Mouse (Mus musculus) lung, postnatal 0 days (tissue): Measurements from ENCODE around the gene Mef2d. TPM values are rescaled to one million over a fixed set of nuclear protein-coding genes. Genes with fewer than 3 reads are reported as not detected.

Experiments used
- ATAC-seq: fragments of 200-750 bp; cut with Nextera tagmentation; 2 replicates; pipeline ENCODE4 v1.8.0; 2017; ENCODE audit warnings: moderate library complexity
- DNase-seq: peaks from one replicate; pipeline ENCODE4 v3.0.0-alpha.2; 2016; ENCODE audit warnings: low spot score
- H3K27ac ChIP-seq: fragments of 300-500 bp; sonication (generic); 2 replicates; pipeline ENCODE4 v1.5.1; 2014; ENCODE audit warnings: antibody characterized with exemption, mild to moderate bottlenecking, low read length, mixed read lengths
- H3K27me3 ChIP-seq: fragments of 300-500 bp; sonication (generic); replicated peaks from 2 replicates; pipeline ENCODE4 v1.6.1; 2014; ENCODE audit warnings: low read length, mixed read lengths; ENCODE audit not compliant: insufficient read depth
- H3K36me3 ChIP-seq: fragments of 300-500 bp; sonication (generic); 2 replicates; pipeline ENCODE4 v1.6.1; 2014; ENCODE audit warnings: low read length, mixed read lengths; ENCODE audit not compliant: insufficient read depth
- H3K4me1 ChIP-seq: fragments of 300-500 bp; sonication (generic); 2 replicates; pipeline ENCODE4 v1.6.1; 2014; ENCODE audit warnings: antibody characterized with exemption, low read depth, low read length, mixed read lengths; ENCODE audit not compliant: insufficient read depth
- H3K4me2 ChIP-seq: fragments of 300-500 bp; sonication (generic); replicated peaks from 2 replicates; pipeline ENCODE4 v1.6.1; 2014; ENCODE audit warnings: low read depth, mild to moderate bottlenecking, low read length, moderate library complexity, mixed read lengths
- H3K4me3 ChIP-seq: fragments of 300-500 bp; sonication (generic); 2 replicates; pipeline ENCODE4 v1.5.1; 2014; ENCODE audit warnings: low read depth, low read length
- H3K9ac ChIP-seq: fragments of 300-500 bp; sonication (generic); replicated peaks from 2 replicates; pipeline ENCODE4 v1.6.1; 2014; ENCODE audit warnings: low read depth, mild to moderate bottlenecking
- H3K9me3 ChIP-seq: fragments of 300-500 bp; sonication (generic); 2 replicates; pipeline ENCODE4 v1.6.1; 2016; ENCODE audit warnings: low read length, mixed read lengths
- CTCF ChIP-seq: IDR thresholded peaks from 2 replicates; pipeline ENCODE4 v1.5.1; 2016; ENCODE audit warnings: antibody characterized with exemption, mild to moderate bottlenecking
- EP300 ChIP-seq: IDR thresholded peaks from 2 replicates; pipeline ENCODE4 v1.6.1; 2016; ENCODE audit warnings: antibody characterized with exemption, mild to moderate bottlenecking, control low read depth
- WGBS: fragments of 180-500 bp; shearing (Covaris S2); extraction: QIAGEN DNeasy Blood & Tissue Kit; methylation state at CpG from one replicate; pipeline ENCODE4 v1.1.7; 2014; 5-methylcytosine and 5-hydroxymethylcytosine counted together
- polyA plus RNA-seq: library from polyadenylated mRNA; unstranded; fragments of >200 nt; fragmentation: Nextera tagmentation; extraction: Ambion mirVana; gene quantifications from 2 replicates; pipeline ENCODE4 v1.2.1, GENCODE M21; 2015

Gene Mef2d
- polyA plus RNA-seq, 1 experiment from 2014 or later, result 15.4 TPM

DNA sequence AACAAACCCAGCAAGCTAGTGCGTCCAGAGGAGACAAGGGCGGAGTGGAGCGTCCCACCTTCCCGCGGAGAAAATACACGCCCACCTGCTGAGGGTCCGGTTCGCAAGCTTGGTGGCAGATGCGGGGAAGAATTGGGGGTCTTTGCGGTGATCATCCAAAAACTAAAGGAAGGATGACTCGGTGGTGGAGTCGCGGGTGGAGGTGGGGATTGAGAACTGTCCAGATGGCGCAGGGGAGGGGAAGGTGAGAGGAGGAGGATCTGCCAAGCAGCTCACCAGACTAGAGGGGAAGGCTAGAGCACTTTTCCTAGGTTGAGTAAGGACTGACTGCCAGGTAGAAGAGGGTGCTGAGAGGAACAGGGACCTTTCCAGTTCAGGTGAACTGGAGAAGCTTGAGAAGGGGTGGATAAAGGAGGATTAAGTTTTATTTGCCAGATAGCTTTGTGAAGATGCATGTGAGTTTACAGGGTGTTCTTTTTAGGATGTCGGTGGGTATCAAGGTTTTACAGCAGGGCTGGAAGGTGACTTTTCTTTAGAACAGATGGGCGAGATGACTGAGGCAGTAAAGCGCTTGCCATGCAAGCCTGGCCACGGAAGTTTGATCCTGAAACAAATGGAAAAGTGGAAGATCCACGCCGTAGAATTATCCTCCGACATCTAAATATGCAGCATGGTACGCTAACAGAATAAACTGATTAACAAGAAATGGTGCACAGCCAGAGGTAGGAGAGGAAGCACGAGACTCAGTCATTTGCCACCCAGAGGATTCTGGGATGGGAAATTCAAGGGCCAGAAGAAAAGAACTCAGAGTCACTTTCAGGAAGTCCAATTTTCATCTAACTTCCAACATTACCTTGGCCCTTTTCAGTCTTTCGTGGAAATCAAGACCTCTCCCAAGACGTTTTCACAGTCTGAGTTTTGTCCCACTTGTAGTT is 2.7 kb upstream of the Mef2d start:
- peak overlapping the region; percentile 77 for H3K4me2 ChIP-seq
- no peak for ATAC-seq
- peak overlapping the region; percentile 47 for H3K4me3 ChIP-seq
- 13% methylated on average over 25 of the region's 25 CpGs for WGBS
- DNase-seq, result peak; percentile 67
- no peaks in the 10 kb centered on the region for H3K36me3 ChIP-seq
- peaks cover 36% of the 10 kb centered on the region; the same call in 1 of the 2 replicates for H3K4me1 ChIP-seq
- no peak for TF ChIP-seq CTCF
- no peak for TF ChIP-seq EP300
- H3K9me3 ChIP-seq, result no peaks in the 10 kb centered on the region
- H3K27me3 ChIP-seq, result no peaks in the 10 kb centered on the region
- H3K9ac ChIP-seq, result peak overlapping the region; percentile 46
- H3K27ac ChIP-seq, result peak overlapping the region; percentile 99

- Histone ChIP-seq H3K27me3 (no peaks in the 10 kb centered on the region), H3K27ac (peak overlapping the region; percentile 99), H3K4me2 (peak overlapping the region; percentile 78), H3K36me3 (no peaks in the 10 kb centered on the region), H3K4me1 (peaks cover 44% of the 10 kb centered on the region), H3K4me3 (no peak overlapping the region), H3K9ac (peak overlapping the region; percentile 46; the same call in 1 of the 2 replicates), H3K9me3 (no peaks in the 10 kb centered on the region)
- TF ChIP-seq CTCF (no peak), EP300 (peak; percentile 81; the same call in 1 of the 2 replicates)
- WGBS, result 5% methylated on average over 11 of the region's 11 CpGs
- peak; percentile 10 for ATAC-seq
- peak; percentile 93 for DNase-seq
These were observed 1.8 kb upstream of the Mef2d start for GRCm38 (mm10) chr3:88140178-88140902.

GRCm38 (mm10) chr3:88140903-88141430 is 1.2 kb upstream of the Mef2d start:
- no peak for TF ChIP-seq EP300
- no peak for TF ChIP-seq CTCF
- DNase-seq (no peak), ATAC-seq (no peak)
- Histone ChIP-seq H3K36me3 (no peaks in the 10 kb centered on the region), H3K4me2 (peak overlapping the region; percentile 78), H3K27me3 (no peaks in the 10 kb centered on the region), H3K4me1 (peaks cover 50% of the 10 kb centered on the region), H3K9me3 (no peaks in the 10 kb centered on the region), H3K9ac (0 out of 2 replicates have a peak overlapping the region, but pooled peaks have one; percentile 34), H3K4me3 (no peak overlapping the region; the same call in 1 of the 2 replicates), H3K27ac (peak overlapping the region; percentile 99)
- WGBS, result 17% methylated on average over 6 of the region's 6 CpGs

DNA sequence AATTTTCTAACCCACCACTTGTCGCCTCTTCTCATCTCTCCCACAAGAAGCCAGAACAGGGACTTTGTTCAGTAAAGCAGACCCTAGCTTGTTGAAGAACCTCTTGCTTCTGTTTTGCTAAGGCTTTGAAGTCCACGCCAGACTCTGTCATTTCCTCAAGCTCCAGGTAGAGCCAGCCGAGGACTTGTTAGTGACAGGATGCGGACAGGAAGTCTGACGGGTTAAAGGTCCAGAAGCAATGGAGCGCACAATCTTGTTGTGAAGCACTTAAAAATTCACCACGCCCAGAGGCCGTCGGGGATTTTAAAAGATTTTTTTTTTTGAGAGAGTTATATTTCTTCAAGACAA is 759 bp upstream of the Mef2d start:
- Histone ChIP-seq H3K36me3 (no peaks in the 10 kb centered on the region), H3K4me1 (peaks cover 54% of the 10 kb centered on the region), H3K4me2 (peak overlapping the region; percentile 78), H3K27me3 (no peaks in the 10 kb centered on the region), H3K4me3 (peak overlapping the region; percentile 80), H3K9me3 (no peaks in the 10 kb centered on the region), H3K27ac (peak overlapping the region; percentile 99), H3K9ac (peak overlapping the region; percentile 34; the same call in 1 of the 2 replicates)
- ATAC-seq (no peak), DNase-seq (peak; percentile 86)
- WGBS, result 4% methylated on average over 9 of the region's 9 CpGs
- TF ChIP-seq CTCF, result no peak

DNA sequence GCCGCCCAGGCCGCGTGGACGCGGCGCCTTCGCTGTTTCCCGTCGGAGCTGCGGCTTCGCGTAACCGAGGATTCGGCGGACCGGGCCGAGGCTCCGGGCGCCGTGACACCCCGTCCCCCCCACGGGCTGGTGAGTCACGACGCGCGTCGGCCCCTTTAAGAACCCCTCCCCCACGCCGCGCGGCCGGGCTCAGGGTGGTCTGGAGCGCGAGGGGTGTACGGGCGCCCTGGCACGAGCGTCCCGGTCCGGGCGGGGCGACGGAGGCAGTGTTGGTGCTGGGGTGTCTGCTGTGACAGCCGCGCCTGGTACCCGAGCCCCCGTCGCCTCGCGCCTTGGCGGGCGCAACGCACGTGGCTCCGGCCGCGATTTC is 359 bp downstream of the Mef2d start:
- TF ChIP-seq EP300, result no peak
- TF ChIP-seq CTCF, result no peak
- Histone ChIP-seq H3K4me2 (peak overlapping the region; percentile 78), H3K36me3 (no peaks in the 10 kb centered on the region), H3K27me3 (no peaks in the 10 kb centered on the region), H3K9me3 (no peaks in the 10 kb centered on the region), H3K4me1 (peaks cover 54% of the 10 kb centered on the region), H3K27ac (peak overlapping the region; percentile 99), H3K4me3 (peak overlapping the region; percentile 80), H3K9ac (peak overlapping the region; percentile 87)
- WGBS, result under 1% methylated on average over 39 of the region's 57 CpGs
- DNase-seq (no peak), ATAC-seq (peak; percentile 27)
